Mouse (Mus musculus): ENCODE measurements at regions not wholly inside any gene's neighbourhood (a gene's known extent, or its start where the extent isn't known, plus 50 kb on each side); places are given as distances from the start of the nearest gene placed in this dataset.

DNA sequence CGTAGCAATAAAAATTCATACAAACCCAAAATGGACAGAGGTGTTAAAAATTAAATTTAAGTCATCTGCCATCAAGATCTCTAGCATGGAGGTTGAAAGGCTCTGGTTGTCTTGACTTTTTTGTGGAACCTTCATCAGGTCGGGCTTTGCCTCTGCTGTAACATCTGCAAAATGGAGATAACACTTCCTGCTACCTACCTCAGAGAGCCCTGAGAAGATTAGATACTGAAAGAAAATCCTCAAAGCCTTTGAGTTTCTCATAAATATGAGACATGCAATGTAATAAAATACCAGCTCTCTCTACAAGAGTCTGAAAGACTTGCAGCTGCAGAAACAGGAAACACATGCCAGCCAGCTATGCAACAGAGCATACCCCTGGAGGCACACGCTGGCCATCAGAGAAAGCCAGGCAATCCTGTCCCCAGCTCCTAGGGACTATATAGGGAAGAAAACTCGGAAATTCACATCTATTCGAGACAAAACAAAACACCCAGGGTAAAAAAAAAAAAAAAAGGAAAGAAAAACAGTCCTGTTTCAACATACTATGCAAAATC lies 299.1 kb downstream of the Gm11361 start:
- TF ChIP-seq CTCF (IDR thresholded peaks at IDR 0.05; ENCODE audit: borderline replicate concordance, control insufficient read depth, extremely low read depth, insufficient read depth, low read length, poor library complexity), result no peak
- TF ChIP-seq POLR2A (IDR thresholded peaks at IDR 0.05; ENCODE audit: control insufficient read depth, extremely low read depth, insufficient read depth, low read length, poor library complexity), result no peak

Measured in thymus, adult 2 months (tissue).